Mouse (Mus musculus) adrenal gland, postnatal 25 days (tissue): ENCODE results near the gene Slc30a9. TPM values are rescaled to one million over a fixed set of nuclear protein-coding genes. Genes with fewer than 3 reads are reported as not detected.

ENCODE experiments used
- total RNA-seq: library from RNA; stranded (reverse); gene quantifications from 2 replicates; pipeline ENCODE4 v1.2.3, GENCODE M21; 2021

Slc30a9 gene
- total RNA-seq, 1 experiment from 2014 or later, result 131 TPM

Other genes with a start within 250 kb of the Slc30a9 start
- gene Phox2b, start 207.7 kb upstream of the Slc30a9 start, total RNA-seq, result 11.1 and 18.8 TPM in 2 replicates
- gene Tmem33, start 46.4 kb upstream of the Slc30a9 start, total RNA-seq, result 128 and 130 TPM in 2 replicates
- 1.1 TPM in 2 replicates for gene Bend4, start 121.4 kb downstream of the Slc30a9 start, total RNA-seq